Mouse (Mus musculus): ENCODE data around the gene Alpk1. TPM values are rescaled to one million over a fixed set of nuclear protein-coding genes. Genes with fewer than 3 reads are reported as not detected.

Alpk1 gene
- polyA plus RNA-seq, 2 experiments: 1.5 to 3.0 TPM

DNA sequence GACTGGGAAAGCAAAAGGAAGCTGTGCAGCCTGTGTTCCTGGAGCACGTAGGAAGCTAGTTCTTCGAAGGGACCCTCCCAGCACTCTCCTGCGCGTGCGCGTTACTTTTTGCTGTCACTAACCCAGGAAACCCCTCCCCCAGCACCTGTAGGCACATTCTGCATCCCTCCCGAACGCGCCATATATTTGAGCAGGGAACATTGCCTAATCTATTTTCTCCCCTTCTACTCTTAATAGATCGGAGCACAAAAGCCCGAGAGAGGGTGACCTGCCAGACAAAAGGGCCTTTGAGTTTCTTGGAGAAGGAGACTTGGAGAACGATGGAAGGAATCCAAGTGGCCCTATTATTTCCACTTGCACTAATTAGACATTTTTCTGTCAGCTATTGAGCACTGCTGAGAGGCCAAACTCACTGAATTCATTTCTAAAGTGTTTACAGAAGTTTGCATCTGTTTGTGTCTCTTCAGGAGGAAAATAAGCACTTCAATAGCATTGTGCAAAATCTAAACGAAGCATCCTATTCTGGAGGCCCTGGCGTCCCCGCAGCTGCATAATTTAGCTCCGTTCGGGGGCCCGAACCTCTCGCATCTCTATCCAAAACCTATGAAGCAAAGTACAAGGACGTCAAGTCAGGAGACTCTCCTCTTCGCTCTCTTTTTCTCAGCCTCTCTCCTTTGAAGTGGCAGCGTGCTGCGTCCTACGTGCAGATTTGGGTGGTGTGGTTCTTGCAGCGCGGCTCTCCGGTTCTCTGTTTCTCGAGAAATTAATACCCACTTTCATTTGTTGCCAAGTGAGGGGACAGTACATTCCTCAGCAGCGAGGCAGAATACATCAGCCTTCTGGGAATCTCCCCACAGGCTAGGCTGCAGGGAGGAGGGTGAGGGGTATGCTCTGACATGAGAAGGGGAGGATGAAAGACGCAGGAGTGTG, 74.5 kb downstream of the Alpk1 start:
- DNase-seq (ENCODE audit: low spot score) (peak; percentile 61), ATAC-seq (ENCODE audit: low FRiP score, low read depth) (no peak; the same call in 1 of the 2 replicates)
- Histone ChIP-seq H3K4me2 (replicated peaks; ENCODE audit: low read depth, low read length, severe bottlenecking) (peak overlapping the region; percentile 49), H3K9ac (ENCODE audit: low read depth, low read length, severe bottlenecking) (peak overlapping the region; percentile 6; the same call in 1 of the 2 replicates), H3K27ac (replicated peaks; ENCODE audit: low read depth, low read length) (no peak overlapping the region), H3K9me3 (ENCODE audit: control insufficient read depth, low read length) (no peaks in the 10 kb centered on the region), H3K27me3 (ENCODE audit: control insufficient read depth, insufficient read depth, low read length) (no peaks in the 10 kb centered on the region), H3K4me3 (replicated peaks; ENCODE audit: low read length) (peak overlapping the region; percentile 20), H3K36me3 (ENCODE audit: control insufficient read depth, insufficient read depth, low read length) (no peaks in the 10 kb centered on the region), H3K4me1 (ENCODE audit: control insufficient read depth, insufficient read depth, low read length) (0 out of 2 replicates have a peak, but pooled peaks cover 7% of the 10 kb centered on the region)
- TF ChIP-seq POLR2A (IDR thresholded peaks at IDR 0.05; ENCODE audit: borderline replicate concordance, extremely low read depth, insufficient read depth, insufficient read length): no peak
- WGBS: 13% methylated on average over 30 of the region's 30 CpGs

DNA sequence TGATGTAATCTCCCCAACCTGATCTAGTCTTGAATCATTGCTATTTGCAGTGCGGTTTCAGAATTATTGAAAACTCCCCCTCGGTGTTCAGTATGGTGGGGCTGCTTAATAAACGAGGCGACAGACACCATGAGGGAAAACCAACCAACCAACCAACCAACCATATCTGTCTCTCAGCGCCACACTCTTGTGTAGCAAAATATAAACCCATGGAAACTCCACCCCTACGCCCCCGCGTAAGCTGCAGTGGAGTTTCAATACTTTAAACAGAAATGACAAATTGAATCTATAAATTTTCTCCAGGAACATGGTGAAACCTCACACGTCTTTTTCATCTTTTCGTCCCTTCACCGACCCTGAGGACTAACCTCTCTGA, 75.2 kb downstream of the Alpk1 start:
- no peaks in the 10 kb centered on the region for H3K27me3 ChIP-seq (ENCODE audit: control insufficient read depth, insufficient read depth, low read length)
- no peak overlapping the region for H3K27ac ChIP-seq (replicated peaks; ENCODE audit: low read depth, low read length)
- TF ChIP-seq POLR2A (IDR thresholded peaks at IDR 0.05; ENCODE audit: borderline replicate concordance, extremely low read depth, insufficient read depth, insufficient read length): no peak
- H3K4me3 ChIP-seq (replicated peaks; ENCODE audit: low read length): peak overlapping the region; percentile 20
- H3K4me2 ChIP-seq (replicated peaks; ENCODE audit: low read depth, low read length, severe bottlenecking): peak overlapping the region; percentile 49
- ATAC-seq (ENCODE audit: low FRiP score, low read depth) (no peak), DNase-seq (ENCODE audit: low spot score) (no peak)
- H3K36me3 ChIP-seq (ENCODE audit: control insufficient read depth, insufficient read depth, low read length): no peaks in the 10 kb centered on the region
- H3K9ac ChIP-seq (ENCODE audit: low read depth, low read length, severe bottlenecking): no peak overlapping the region
- WGBS: 71% methylated on average over 11 of the region's 11 CpGs
- 0 out of 2 replicates have a peak, but pooled peaks cover 7% of the 10 kb centered on the region for H3K4me1 ChIP-seq (ENCODE audit: control insufficient read depth, insufficient read depth, low read length)
- H3K9me3 ChIP-seq (ENCODE audit: control insufficient read depth, low read length): no peaks in the 10 kb centered on the region

GRCm38 (mm10) chr3:127701196-127701825, 79.0 kb downstream of the Alpk1 start:
- DNase-seq (ENCODE audit: low spot score) (no peak), ATAC-seq (ENCODE audit: low FRiP score, low read depth) (no peak)
- Histone ChIP-seq H3K36me3 (ENCODE audit: control insufficient read depth, insufficient read depth, low read length) (no peaks in the 10 kb centered on the region), H3K9ac (ENCODE audit: low read depth, low read length, severe bottlenecking) (no peak overlapping the region), H3K4me3 (replicated peaks; ENCODE audit: low read length) (no peak overlapping the region), H3K4me1 (ENCODE audit: control insufficient read depth, insufficient read depth, low read length) (0 out of 2 replicates have a peak, but pooled peaks cover 7% of the 10 kb centered on the region), H3K27ac (replicated peaks; ENCODE audit: low read depth, low read length) (no peak overlapping the region), H3K9me3 (ENCODE audit: control insufficient read depth, low read length) (no peaks in the 10 kb centered on the region), H3K4me2 (replicated peaks; ENCODE audit: low read depth, low read length, severe bottlenecking) (no peak overlapping the region), H3K27me3 (ENCODE audit: control insufficient read depth, insufficient read depth, low read length) (peaks cover 6% of the 10 kb centered on the region; the same call in 1 of the 2 replicates)
- no peak for TF ChIP-seq POLR2A (IDR thresholded peaks at IDR 0.05; ENCODE audit: borderline replicate concordance, extremely low read depth, insufficient read depth, insufficient read length)
- 68% methylated on average over 4 of the region's 4 CpGs for WGBS

DNA sequence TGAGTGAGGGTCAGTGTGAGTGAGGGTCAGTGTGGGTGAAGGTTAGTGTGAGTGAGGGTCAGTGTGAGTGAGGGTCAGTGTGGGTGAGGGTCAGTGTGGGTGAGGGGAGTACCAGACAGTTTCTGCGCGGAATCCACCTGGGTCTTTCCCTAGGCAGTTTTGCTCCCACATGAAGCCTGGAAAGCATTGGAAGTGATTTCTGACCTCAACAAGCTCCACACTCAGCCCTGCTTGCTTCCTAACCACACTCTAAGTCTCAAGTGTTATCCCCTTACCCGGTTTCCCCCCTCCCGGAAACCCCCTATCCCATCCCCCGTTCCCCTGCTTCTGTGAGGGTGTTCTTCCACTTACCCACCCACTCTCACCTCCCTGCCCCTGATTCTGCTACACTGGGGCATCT, 81.7 kb downstream of the Alpk1 start:
- ATAC-seq (ENCODE audit: low FRiP score, low read depth) (no peak), DNase-seq (ENCODE audit: low spot score) (no peak)
- Histone ChIP-seq H3K9ac (ENCODE audit: low read depth, low read length, severe bottlenecking) (no peak overlapping the region), H3K27me3 (ENCODE audit: control insufficient read depth, insufficient read depth, low read length) (peaks cover 31% of the 10 kb centered on the region), H3K4me2 (replicated peaks; ENCODE audit: low read depth, low read length, severe bottlenecking) (no peak overlapping the region), H3K27ac (replicated peaks; ENCODE audit: low read depth, low read length) (no peak overlapping the region), H3K36me3 (ENCODE audit: control insufficient read depth, insufficient read depth, low read length) (no peaks in the 10 kb centered on the region), H3K4me1 (ENCODE audit: control insufficient read depth, insufficient read depth, low read length) (no peaks in the 10 kb centered on the region), H3K9me3 (ENCODE audit: control insufficient read depth, low read length) (no peaks in the 10 kb centered on the region), H3K4me3 (replicated peaks; ENCODE audit: low read length) (no peak overlapping the region)
- WGBS: 82% methylated on average over 5 of the region's 5 CpGs
- TF ChIP-seq POLR2A (IDR thresholded peaks at IDR 0.05; ENCODE audit: borderline replicate concordance, extremely low read depth, insufficient read depth, insufficient read length): no peak

- DNase-seq (ENCODE audit: low spot score) (no peak), ATAC-seq (ENCODE audit: low FRiP score, low read depth) (no peak)
- no peaks in the 10 kb centered on the region for H3K4me1 ChIP-seq (ENCODE audit: control insufficient read depth, insufficient read depth, low read length)
- no peaks in the 10 kb centered on the region for H3K36me3 ChIP-seq (ENCODE audit: control insufficient read depth, insufficient read depth, low read length)
- no peak overlapping the region for H3K4me2 ChIP-seq (replicated peaks; ENCODE audit: low read depth, low read length, severe bottlenecking)
- 75% methylated on average over 11 of the region's 11 CpGs for WGBS
- H3K9ac ChIP-seq (ENCODE audit: low read depth, low read length, severe bottlenecking): no peak overlapping the region
- H3K27ac ChIP-seq (replicated peaks; ENCODE audit: low read depth, low read length): no peak overlapping the region
- no peaks in the 10 kb centered on the region for H3K9me3 ChIP-seq (ENCODE audit: control insufficient read depth, low read length)
- no peak for TF ChIP-seq POLR2A (IDR thresholded peaks at IDR 0.05; ENCODE audit: borderline replicate concordance, extremely low read depth, insufficient read depth, insufficient read length)
- H3K4me3 ChIP-seq (replicated peaks; ENCODE audit: low read length): no peak overlapping the region
- H3K27me3 ChIP-seq (ENCODE audit: control insufficient read depth, insufficient read depth, low read length): peaks cover 31% of the 10 kb centered on the region
These were observed 83.8 kb downstream of the Alpk1 start for GRCm38 (mm10) chr3:127696541-127696940.
